7 mouse cellular contexts compared by ENCODE assay signal in the genomic region with DNA sequence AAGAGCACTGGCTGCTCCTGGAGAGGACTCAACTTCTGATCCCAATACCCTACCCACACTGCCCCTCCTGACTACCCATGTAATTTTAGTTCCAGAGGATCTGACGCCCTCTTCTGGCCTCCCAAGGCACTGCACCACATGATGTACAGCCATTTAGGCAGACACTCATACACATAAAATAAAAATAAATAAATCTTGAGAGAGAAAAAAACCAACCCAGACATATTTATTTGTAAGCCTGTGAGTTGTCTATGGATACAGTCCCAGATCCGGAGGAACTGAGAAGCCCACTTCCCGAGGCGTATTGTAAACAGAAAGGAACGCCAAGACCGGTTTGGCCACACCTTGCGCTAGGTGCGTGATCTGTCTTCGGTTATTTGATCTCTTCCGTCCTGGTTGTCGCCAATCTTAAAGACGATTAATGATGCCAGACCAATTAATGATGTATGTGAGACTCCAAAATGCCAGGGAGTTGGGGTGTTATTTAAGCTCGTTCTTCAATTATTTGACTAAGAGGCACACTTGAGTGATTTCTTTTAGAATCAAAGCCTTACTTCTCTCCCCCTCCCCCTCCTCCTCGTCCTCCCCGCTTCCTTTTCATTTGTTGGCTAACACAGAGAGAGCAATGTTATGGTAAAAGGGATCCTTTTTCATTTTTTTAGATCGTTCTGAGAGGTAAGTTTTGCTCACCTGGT.
A peak's percentile ranks its signal among the peaks of the same experiment; 100 is the strongest.
DNase-seq lines count a peak whose midpoint lies in the region; ATAC-seq and TF ChIP-seq lines count a peak whose summit lies in the region.

No protein-coding gene starts in this region.

- H3K27me3 ChIP-seq in CH12.LX (replicated peaks) = no peaks in the 10 kb centered on the region
- no peaks in the 10 kb centered on the region for H3K27me3 ChIP-seq in forebrain, embryonic 14.5 days (replicated peaks; ENCODE audit: control insufficient read depth, insufficient read depth, low read length)
- no peaks in the 10 kb centered on the region for H3K27me3 ChIP-seq in limb, embryonic 10.5 days (ENCODE audit: low read depth, poor library complexity, severe bottlenecking)
- 0 out of 2 replicates have a peak, but pooled peaks cover 3% of the 10 kb centered on the region for H3K27me3 ChIP-seq in midbrain, embryonic 12.5 days

- WGBS in forebrain, embryonic 14.5 days = 4% methylated on average over 16 of the region's 16 CpGs
- 19% methylated on average over 16 of the region's 16 CpGs for WGBS in limb, embryonic 10.5 days
- 11% methylated on average over 16 of the region's 16 CpGs for WGBS in midbrain, embryonic 12.5 days

- no peak for TF ChIP-seq POLR2A in CH12.LX (IDR thresholded peaks at IDR 0.05; ENCODE audit: low read depth, low read length)

- DNase-seq in B cell, adult 2 months = peak; percentile 74 to 77
- DNase-seq in CH12.LX (ENCODE audit: extremely low read depth) = no peak
- peak; percentile 54 for DNase-seq in forebrain, embryonic 14.5 days (ENCODE audit: low spot score)
- DNase-seq in limb, embryonic 10.5 days (ENCODE audit: low spot score) = peak; percentile 51
- DNase-seq in thymus, postnatal 14 days = peak; percentile 55
- DNase-seq in frontal cortex, postnatal 36 days (ENCODE audit: low spot score in 2 of 2) = no peak

- no peak overlapping the region for H3K4me3 ChIP-seq in CH12.LX (replicated peaks in 1 of 3; ENCODE audit: low read depth in 2 of 3, low read length in 2 of 3, poor library complexity in 1 of 3)
- peak overlapping the region; percentile 21 for H3K4me3 ChIP-seq in forebrain, embryonic 14.5 days (ENCODE audit: low read depth, low read length)
- peak overlapping the region; percentile 45 for H3K4me3 ChIP-seq in limb, embryonic 10.5 days
- H3K4me3 ChIP-seq in midbrain, embryonic 12.5 days = peak overlapping the region; percentile 25

- peaks cover 8 to 12% of the 10 kb centered on the region in 2 experiments; a peak in 3 of 4 replicates for H3K4me1 ChIP-seq in CH12.LX (ENCODE audit: control insufficient read depth in 1 of 2, insufficient read depth in 2 of 2)
- no peaks in the 10 kb centered on the region for H3K4me1 ChIP-seq in forebrain, embryonic 14.5 days (ENCODE audit: control insufficient read depth, insufficient read depth, low read length)
- H3K4me1 ChIP-seq in limb, embryonic 10.5 days = peaks cover 40% of the 10 kb centered on the region
- H3K4me1 ChIP-seq in midbrain, embryonic 12.5 days = peaks cover 24% of the 10 kb centered on the region

- peak in 1 of 2 experiments; percentile 47; a peak in 2 of 4 replicates for TF ChIP-seq CTCF in CH12.LX (conservative IDR thresholded peaks at IDR 0.05 in 1 of 2, IDR thresholded peaks at IDR 0.05 in 1 of 2; ENCODE audit: low read depth in 2 of 2, low read length in 2 of 2)

- dilution Hi-C loops in CH12.LX (cut with MboI; ENCODE audit: extremely low pct_ligation_motif_present, extremely low pct_unique_long_range_greater_than_20kb, low sequenced_read_pairs) = no loop called here

- H3K9me3 ChIP-seq in CH12.LX (replicated peaks; ENCODE audit: low read length) = peaks cover 2% of the 10 kb centered on the region
- H3K9me3 ChIP-seq in forebrain, embryonic 14.5 days (replicated peaks; ENCODE audit: control insufficient read depth, low read length) = peaks cover 1% of the 10 kb centered on the region; the same call in 1 of the 2 replicates
- no peaks in the 10 kb centered on the region for H3K9me3 ChIP-seq in limb, embryonic 10.5 days (replicated peaks)
- no peaks in the 10 kb centered on the region for H3K9me3 ChIP-seq in midbrain, embryonic 12.5 days

- H3K36me3 ChIP-seq in CH12.LX (replicated peaks in 1 of 2; ENCODE audit: control insufficient read depth in 1 of 2, insufficient read depth in 1 of 2, low read length in 1 of 2) = no peaks in the 10 kb centered on the region
- H3K36me3 ChIP-seq in forebrain, embryonic 14.5 days (ENCODE audit: control insufficient read depth, insufficient read depth, low read length) = no peaks in the 10 kb centered on the region
- no peaks in the 10 kb centered on the region for H3K36me3 ChIP-seq in limb, embryonic 10.5 days
- no peaks in the 10 kb centered on the region for H3K36me3 ChIP-seq in midbrain, embryonic 12.5 days

- H3K9ac ChIP-seq in CH12.LX (ENCODE audit: insufficient read depth, low read depth) = no peak overlapping the region
- peak overlapping the region; percentile 40; the same call in 1 of the 2 replicates for H3K9ac ChIP-seq in forebrain, embryonic 14.5 days (ENCODE audit: low read length)
- peak overlapping the region; percentile 34 for H3K9ac ChIP-seq in midbrain, embryonic 12.5 days (replicated peaks)

- no peak for TF ChIP-seq EP300 in CH12.LX (IDR thresholded peaks at IDR 0.05; ENCODE audit: low read length)

- in situ Hi-C loops in CH12.LX (cut with MboI; ENCODE audit: low pct_ligation_motif_present, low pct_unique_long_range_greater_than_20kb, low sequenced_read_pairs) = loop anchor here (25.0 kb wide), 1 partner anchor 246 kb away; no protein-coding TSS in a partner anchor

- H3K4me2 ChIP-seq in CH12.LX (ENCODE audit: insufficient read depth, low read depth, poor library complexity, severe bottlenecking) = no peak overlapping the region
- peak overlapping the region; percentile 49 for H3K4me2 ChIP-seq in forebrain, embryonic 14.5 days (ENCODE audit: low read length)
- H3K4me2 ChIP-seq in midbrain, embryonic 12.5 days (replicated peaks) = peak overlapping the region; percentile 49

- TF ChIP-seq RAD21 in CH12.LX (IDR thresholded peaks at IDR 0.05; ENCODE audit: low read depth, low read length) = peak; percentile 28

- no peak overlapping the region for H3K27ac ChIP-seq in CH12.LX (ENCODE audit: insufficient read depth, low read depth)
- no peak overlapping the region for H3K27ac ChIP-seq in forebrain, embryonic 14.5 days (ENCODE audit: low read depth, low read length)
- H3K27ac ChIP-seq in limb, embryonic 10.5 days = peak overlapping the region; percentile 68
- 0 out of 2 replicates have a peak overlapping the region, but pooled peaks have one; percentile 6 for H3K27ac ChIP-seq in midbrain, embryonic 12.5 days (replicated peaks)

- peak; percentile 52 for ATAC-seq in forebrain, embryonic 14.5 days
- ATAC-seq in midbrain, embryonic 12.5 days (ENCODE audit: low FRiP score, low read depth) = no peak

- no peaks in the 10 kb centered on the region for H3K79me2 ChIP-seq in CH12.LX (replicated peaks; ENCODE audit: control insufficient read depth, extremely low read depth, insufficient read depth, poor library complexity, severe bottlenecking)

TF ChIP-seq in CH12.LX, 34 proteins besides CTCF, POLR2A, EP300 and RAD21:
- TF ChIP-seq SMC3 (IDR thresholded peaks at IDR 0.05; ENCODE audit: low read depth, low read length) = peak; percentile 31
- no peak for TF ChIP-seq MAZ (IDR thresholded peaks at IDR 0.05; ENCODE audit: low read depth, low read length)
TF ChIP-seq in CH12.LX: peak in this region for 1.

Comparison
In these comparisons a context has a peak if more than half of its experiments do, and no peak if none do; other contexts are left out.
1. DNase-seq: peak in B cell, adult 2 months (2 of 2), forebrain, embryonic 14.5 days (single experiment), limb, embryonic 10.5 days (single experiment) and thymus, postnatal 14 days (single experiment); none in CH12.LX (single experiment) and frontal cortex, postnatal 36 days (0 of 2).
2. H3K27ac ChIP-seq: peak in limb, embryonic 10.5 days (single experiment) and midbrain, embryonic 12.5 days (single experiment); none in CH12.LX (single experiment) and forebrain, embryonic 14.5 days (single experiment).
3. H3K4me3 ChIP-seq: peak in forebrain, embryonic 14.5 days (single experiment), limb, embryonic 10.5 days (single experiment) and midbrain, embryonic 12.5 days (single experiment); none in CH12.LX (0 of 3).